In genomic region chr13:86147331-86147730, GRCm38 (mm10) we compare ENCODE assay signal across 14 mouse cellular contexts.
DNase-seq lines count a peak whose midpoint lies in the region; TF ChIP-seq lines count a peak whose summit lies in the region.
"Had no signal": no experiment of that assay in that cellular context is flagged by ENCODE, and none has a peak within 500 bp of the region (broad histone marks: within the 10 kb centered on the region; RNA-seq: fewer than 3 reads in every experiment).

No protein-coding gene starts in this region.

- no peak for TF ChIP-seq POLR2A in brain, embryonic 14.5 days (IDR thresholded peaks at IDR 0.05; ENCODE audit: borderline replicate concordance, extremely low read depth, insufficient read depth, insufficient read length, poor library complexity, severe bottlenecking)

- no peak for TF ChIP-seq CTCF in brain, embryonic 14.5 days (IDR thresholded peaks at IDR 0.05; ENCODE audit: borderline replicate concordance, extremely low read depth, insufficient read depth, insufficient read length)

- peak; percentile 3 for DNase-seq in Muller cell, postnatal 12 days (ENCODE audit: inconsistent ontology term)
- peak; percentile 2 for DNase-seq in brain, embryonic 14.5 days (ENCODE audit: low read depth)
- peak; percentile 88 for DNase-seq in retina, postnatal 1 day
- DNase-seq in spleen, postnatal 4 days (ENCODE audit: low spot score in 2 of 2), result no peak
- DNase-seq in lung, adult 18-20 months, result no peak
- DNase-seq: adrenal gland, adult 8-10 months; adrenal gland, postnatal 14 days; adrenal gland, postnatal 36 days; cerebellum, adult 11-12 months; cerebellum, adult 2 months; cerebellum, adult 9-10 months; cerebellum, postnatal 10 days; cerebellum, postnatal 25 days; forebrain, postnatal 0 days had no signal

Comparison
In these comparisons a context has a peak if more than half of its experiments do, and no peak if none do; other contexts are left out.
1. DNase-seq: peak in Muller cell, postnatal 12 days (single experiment), brain, embryonic 14.5 days (single experiment) and retina, postnatal 1 day (single experiment); none in spleen, postnatal 4 days (0 of 2) and lung, adult 18-20 months (0 of 2).